Mouse (Mus musculus) testis, postnatal 14 days (tissue): ENCODE data around the gene Vrk3.

Experiments used
- DNase-seq: peaks from one replicate; pipeline ENCODE4 v3.0.0; 2021; ENCODE audit warnings: low spot score

Vrk3 gene

DNA sequence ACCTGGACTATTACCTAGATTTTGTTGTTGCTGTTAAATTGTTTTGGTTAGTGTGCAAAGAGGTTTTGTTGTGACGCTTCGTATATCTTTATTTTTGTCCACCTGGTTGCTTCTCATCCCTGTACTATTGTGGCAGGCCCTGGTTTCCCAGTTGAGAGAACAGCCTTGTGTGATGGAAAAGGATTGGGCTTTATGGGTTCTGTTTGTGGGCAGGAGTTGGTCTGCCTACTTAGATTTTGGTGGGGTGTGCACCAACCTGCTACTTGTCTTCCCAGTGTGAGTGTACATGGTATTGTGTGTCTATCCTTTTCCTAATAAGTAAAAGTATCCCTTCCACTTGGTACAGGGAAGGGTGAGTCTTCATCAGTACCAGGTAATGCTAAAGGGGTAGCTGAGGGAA is 71.2 kb downstream of the Vrk3 start:
- DNase-seq, result no peak

DNA sequence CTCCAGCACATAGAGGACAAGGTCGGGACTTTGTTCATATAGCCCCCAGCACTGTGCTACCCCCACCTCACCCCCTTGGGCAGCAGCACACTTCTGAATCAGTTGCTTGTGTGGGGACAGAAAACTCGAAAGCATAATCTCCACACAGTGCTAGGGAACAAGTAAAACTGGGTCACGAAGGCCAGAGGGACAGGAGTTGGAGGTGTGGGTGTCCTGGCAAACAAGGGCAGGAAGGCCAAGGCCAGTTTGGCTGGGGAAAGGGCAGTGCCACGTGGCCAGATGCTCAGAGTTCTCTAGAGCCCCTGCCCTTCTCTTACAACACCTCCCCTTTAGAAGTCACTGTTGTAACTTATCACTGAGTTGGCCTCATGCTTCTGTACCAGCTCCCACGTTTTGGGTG is 71.7 kb downstream of the Vrk3 start:
- no peak for DNase-seq

DNA sequence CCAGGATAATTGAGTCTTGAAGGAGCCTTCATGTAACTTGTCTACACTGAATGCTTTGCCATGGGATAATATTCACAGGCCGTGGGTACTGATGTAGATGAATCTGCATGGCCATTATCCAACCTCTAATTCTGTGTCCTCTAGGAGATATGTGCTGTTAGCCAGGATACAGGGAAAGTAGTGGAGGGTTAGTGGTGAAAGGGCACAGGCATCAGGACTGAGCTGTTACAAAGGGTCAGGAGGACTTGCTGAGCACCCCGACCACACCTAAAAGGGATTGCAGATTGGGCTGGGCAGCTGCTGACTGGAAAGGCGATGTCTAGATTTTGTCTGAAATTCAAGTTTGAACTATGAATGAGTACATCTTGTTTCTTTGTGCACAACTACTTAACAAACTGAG is 72.3 kb downstream of the Vrk3 start:
- no peak for DNase-seq

DNA sequence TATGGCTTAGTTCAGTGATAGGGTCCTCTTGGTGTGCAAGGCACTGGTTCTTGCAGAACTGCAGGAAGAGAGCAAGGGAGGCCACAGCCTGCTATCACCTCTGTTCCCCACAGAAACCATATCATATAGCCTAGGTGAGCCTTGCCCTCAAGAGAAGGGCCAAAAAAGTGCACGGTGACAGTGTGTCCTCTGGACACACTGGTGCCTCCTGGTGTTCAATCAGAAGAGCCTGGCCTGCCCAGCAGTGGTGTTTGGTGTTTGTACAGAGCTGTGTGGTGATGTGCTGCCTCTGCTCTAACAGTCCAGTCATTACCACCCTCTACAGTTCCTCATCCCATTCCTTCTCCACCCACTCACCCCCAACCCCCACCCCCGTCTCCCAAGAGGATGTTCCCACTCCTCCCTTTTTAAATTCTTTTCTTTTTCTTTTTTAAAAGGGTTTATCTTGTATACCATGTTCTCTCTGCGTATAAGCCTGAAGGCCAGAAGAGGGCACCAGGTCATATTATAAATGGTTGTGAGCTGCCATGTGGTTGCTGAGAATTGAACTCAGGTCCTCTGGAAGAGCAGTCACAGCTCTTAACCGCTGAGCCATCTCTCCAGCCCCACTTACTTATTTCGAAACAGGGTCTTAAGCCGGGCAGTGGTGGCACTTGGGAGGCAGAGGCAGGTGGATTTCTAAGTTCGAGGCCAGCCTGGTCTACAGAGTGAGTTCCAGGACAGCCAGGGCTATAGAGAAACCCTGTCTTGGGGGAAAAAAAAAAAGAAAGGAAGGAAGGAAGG is 73.6 kb downstream of the Vrk3 start:
- DNase-seq, result no peak

DNA sequence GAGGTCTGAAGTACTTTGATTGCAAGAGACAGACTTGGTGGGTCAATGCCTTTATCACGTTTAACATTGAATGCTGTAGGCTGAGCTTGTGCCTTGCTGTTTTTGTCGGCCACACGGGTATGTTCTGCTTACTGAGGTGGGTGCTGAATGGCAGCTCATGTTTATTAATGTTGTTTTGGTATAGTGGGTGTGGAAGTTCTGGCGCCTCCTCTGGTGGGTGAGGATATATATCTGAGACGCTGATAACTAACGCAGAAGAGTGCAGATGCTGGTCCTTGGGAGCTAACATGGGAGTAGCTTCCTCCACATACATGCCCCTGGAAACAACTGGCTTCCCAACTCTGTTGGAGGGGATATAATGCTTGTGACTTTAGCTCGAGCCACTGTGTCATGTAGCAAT is 75.2 kb downstream of the Vrk3 start:
- no peak for DNase-seq

DNA sequence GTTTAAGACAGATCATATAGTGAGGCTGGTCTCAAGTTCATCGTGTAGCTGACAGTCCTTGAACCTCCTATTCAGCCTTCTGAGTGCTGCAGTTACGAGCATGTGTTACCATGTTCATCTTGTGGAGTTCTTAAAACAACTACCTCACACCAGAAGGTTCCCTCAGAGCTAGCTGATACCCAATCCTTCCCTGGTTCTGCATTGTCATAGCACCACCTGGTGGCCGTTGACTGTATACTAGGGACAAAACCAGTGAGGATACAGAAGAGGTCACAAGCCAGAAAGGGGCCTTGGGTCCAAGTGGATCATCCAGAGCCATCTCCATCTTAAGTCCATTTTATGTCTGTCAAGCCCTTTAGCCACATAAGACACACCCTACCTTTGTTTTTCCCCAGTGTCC is 76.7 kb downstream of the Vrk3 start:
- DNase-seq, result peak; percentile 39

DNA sequence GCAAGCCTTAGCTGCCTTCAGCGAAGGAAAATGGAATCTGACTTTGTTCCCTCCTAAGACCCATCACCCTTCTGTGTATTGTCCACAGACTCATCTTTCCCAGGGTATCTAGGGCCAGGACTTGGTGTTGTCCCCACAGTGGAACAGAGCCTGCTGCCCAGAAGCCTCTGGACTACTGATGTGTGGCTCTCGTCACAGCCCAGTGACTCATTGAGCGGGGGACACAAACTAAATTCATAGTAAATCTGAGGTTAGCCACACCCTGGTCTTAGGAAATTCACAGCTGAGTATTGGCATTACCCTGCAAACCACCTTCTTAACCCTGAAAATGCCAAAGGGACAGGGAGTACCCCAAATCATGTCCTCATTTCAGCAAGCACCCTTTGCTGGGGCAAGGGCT is 78.6 kb downstream of the Vrk3 start:
- no peak for DNase-seq
